Mouse (Mus musculus) heart, adult 11 months (tissue): ENCODE measurements around the gene Amigo1.

ENCODE experiments used
- DNase-seq: peaks from one replicate; pipeline ENCODE4 v3.0.0; 2022

Gene Amigo1

GRCm38 (mm10) chr3:108186098-108187047, at the start of gene Amigo1:
TSS of gene Amigo1 (plus strand) at chr3:108186335.
- peak; percentile 97 for DNase-seq

- no peak for DNase-seq
Measured at GRCm38 (mm10) chr3:108139113-108139512, 47.0 kb upstream of the Amigo1 start.

GRCm38 (mm10) chr3:108140786-108141185, 45.3 kb upstream of the Amigo1 start:
- peak; percentile 64 for DNase-seq

- DNase-seq = peak; percentile 99
Measured at GRCm38 (mm10) chr3:108145534-108146445, 40.3 kb upstream of the Amigo1 start, which contains the start of gene Gnai3. TSS of gene Gnai3 (minus strand) at chr3:108146146.

GRCm38 (mm10) chr3:108146671-108147070, 39.5 kb upstream of the Amigo1 start:
- DNase-seq = no peak

- DNase-seq = peak; percentile 97
Measured at GRCm38 (mm10) chr3:108147386-108148235, 38.5 kb upstream of the Amigo1 start.

GRCm38 (mm10) chr3:108152290-108152689, 33.8 kb upstream of the Amigo1 start:
- DNase-seq = peak; percentile 77

- DNase-seq = peak; percentile 80
Measured at GRCm38 (mm10) chr3:108154656-108155055, 31.5 kb upstream of the Amigo1 start, which contains the start of gene Gpr61. TSS of gene Gpr61 (minus strand) at chr3:108154882.

- DNase-seq = peak; percentile 91
Measured at GRCm38 (mm10) chr3:108158383-108159037, 27.6 kb upstream of the Amigo1 start.

GRCm38 (mm10) chr3:108164091-108164490, 22.0 kb upstream of the Amigo1 start:
- peak; percentile 74 for DNase-seq

- DNase-seq = peak; percentile 96
Measured at GRCm38 (mm10) chr3:108164807-108165206, 21.3 kb upstream of the Amigo1 start.

GRCm38 (mm10) chr3:108165532-108166315, 20.4 kb upstream of the Amigo1 start:
- peak; percentile 94 for DNase-seq

- DNase-seq = peak; percentile 98
Measured at GRCm38 (mm10) chr3:108166486-108167211, 19.5 kb upstream of the Amigo1 start.

- DNase-seq = peak; percentile 92
Measured at GRCm38 (mm10) chr3:108167499-108167898, 18.6 kb upstream of the Amigo1 start.

GRCm38 (mm10) chr3:108169199-108169598, 16.9 kb upstream of the Amigo1 start:
- DNase-seq = no peak

- DNase-seq = peak; percentile 93
Measured at GRCm38 (mm10) chr3:108174672-108175531, 11.2 kb upstream of the Amigo1 start.

- peak; percentile 80 for DNase-seq
Measured at GRCm38 (mm10) chr3:108178756-108179715, 7.1 kb upstream of the Amigo1 start.

GRCm38 (mm10) chr3:108180514-108180913, 5.6 kb upstream of the Amigo1 start:
- DNase-seq = no peak
